ENCODE assay signal across 9 mouse cellular contexts in genomic region chr7:130552780-130553179, GRCm38 (mm10). TPM values are rescaled to one million over a fixed set of nuclear protein-coding genes. Genes with fewer than 3 reads are reported as not detected.
DNase-seq lines count a peak whose midpoint lies in the region; ATAC-seq and TF ChIP-seq lines count a peak whose summit lies in the region.
"Had no signal": no experiment of that assay in that cellular context is flagged by ENCODE, and none has a peak within 500 bp of the region (broad histone marks: within the 10 kb centered on the region; RNA-seq: fewer than 3 reads in every experiment).

No protein-coding gene starts in this region.

- TF ChIP-seq POLR2A in thymus, adult 2 months (IDR thresholded peaks at IDR 0.05; ENCODE audit: control insufficient read depth, extremely low read depth, insufficient read depth, low read length, poor library complexity), result no peak

- H3K9me3 ChIP-seq in forebrain, embryonic 13.5 days (replicated peaks), result no peaks in the 10 kb centered on the region
- H3K9me3 ChIP-seq in forebrain, embryonic 15.5 days, result no peaks in the 10 kb centered on the region
- no peaks in the 10 kb centered on the region for H3K9me3 ChIP-seq in midbrain, postnatal 0 days (ENCODE audit: low read length)
- no peaks in the 10 kb centered on the region for H3K9me3 ChIP-seq in midbrain, embryonic 15.5 days
- H3K9me3 ChIP-seq in heart, embryonic 12.5 days (replicated peaks), result 0 out of 2 replicates have a peak, but pooled peaks cover 3% of the 10 kb centered on the region
- H3K9me3 ChIP-seq: limb, embryonic 12.5 days had no signal

- 0 out of 2 replicates have a peak, but pooled peaks cover 3% of the 10 kb centered on the region for H3K27me3 ChIP-seq in forebrain, embryonic 13.5 days
- H3K27me3 ChIP-seq in forebrain, embryonic 15.5 days, result no peaks in the 10 kb centered on the region
- no peaks in the 10 kb centered on the region for H3K27me3 ChIP-seq in midbrain, postnatal 0 days (ENCODE audit: insufficient read depth, low read length)
- no peaks in the 10 kb centered on the region for H3K27me3 ChIP-seq in midbrain, embryonic 15.5 days (replicated peaks)
- H3K27me3 ChIP-seq in heart, embryonic 12.5 days (replicated peaks), result no peaks in the 10 kb centered on the region
- no peaks in the 10 kb centered on the region for H3K27me3 ChIP-seq in thymus, adult 2 months (ENCODE audit: control insufficient read depth, insufficient read depth, low read length)
- H3K27me3 ChIP-seq: limb, embryonic 12.5 days had no signal

- no peak overlapping the region for H3K4me2 ChIP-seq in forebrain, embryonic 13.5 days
- H3K4me2 ChIP-seq in forebrain, embryonic 15.5 days (replicated peaks), result no peak overlapping the region
- H3K4me2 ChIP-seq in midbrain, postnatal 0 days (ENCODE audit: low read depth, low read length, poor library complexity, severe bottlenecking), result no peak overlapping the region
- no peak overlapping the region for H3K4me2 ChIP-seq in midbrain, embryonic 15.5 days
- no peak overlapping the region for H3K4me2 ChIP-seq in heart, embryonic 12.5 days
- H3K4me2 ChIP-seq: limb, embryonic 12.5 days had no signal

- H3K4me3 ChIP-seq in forebrain, embryonic 13.5 days, result no peak overlapping the region
- H3K4me3 ChIP-seq in forebrain, embryonic 15.5 days, result no peak overlapping the region
- no peak overlapping the region for H3K4me3 ChIP-seq in midbrain, postnatal 0 days (ENCODE audit: low read depth, low read length)
- no peak overlapping the region for H3K4me3 ChIP-seq in midbrain, embryonic 15.5 days
- H3K4me3 ChIP-seq in heart, embryonic 12.5 days, result no peak overlapping the region
- H3K4me3 ChIP-seq in thymus, adult 2 months (ENCODE audit: control insufficient read depth, insufficient read depth, low read length), result no peak overlapping the region
- H3K4me3 ChIP-seq: limb, embryonic 12.5 days had no signal

- H3K27ac ChIP-seq in forebrain, embryonic 13.5 days, result peak overlapping the region; percentile 22; the same call in 1 of the 2 replicates
- H3K27ac ChIP-seq in forebrain, embryonic 15.5 days (replicated peaks), result no peak overlapping the region
- no peak overlapping the region for H3K27ac ChIP-seq in midbrain, postnatal 0 days (ENCODE audit: low read depth, low read length)
- no peak overlapping the region for H3K27ac ChIP-seq in midbrain, embryonic 15.5 days
- H3K27ac ChIP-seq in heart, embryonic 12.5 days (ENCODE audit: poor library complexity, severe bottlenecking), result no peak overlapping the region
- H3K27ac ChIP-seq in thymus, adult 2 months (ENCODE audit: control insufficient read depth, insufficient read depth, low read length), result no peak overlapping the region
- H3K27ac ChIP-seq: limb, embryonic 12.5 days had no signal

- TF ChIP-seq CTCF in midbrain, postnatal 0 days (IDR thresholded peaks at IDR 0.05), result no peak
- TF ChIP-seq CTCF in thymus, adult 2 months (IDR thresholded peaks at IDR 0.05; ENCODE audit: borderline replicate concordance, control insufficient read depth, extremely low read depth, insufficient read depth, low read length, poor library complexity), result no peak

- H3K9ac ChIP-seq in forebrain, embryonic 13.5 days, result no peak overlapping the region
- no peak overlapping the region for H3K9ac ChIP-seq in forebrain, embryonic 15.5 days (replicated peaks)
- no peak overlapping the region for H3K9ac ChIP-seq in midbrain, postnatal 0 days (replicated peaks; ENCODE audit: low read length, poor library complexity, severe bottlenecking)
- H3K9ac ChIP-seq in midbrain, embryonic 15.5 days, result no peak overlapping the region
- H3K9ac ChIP-seq in heart, embryonic 12.5 days, result 0 out of 2 replicates have a peak overlapping the region, but pooled peaks have one; percentile 30
- H3K9ac ChIP-seq: limb, embryonic 12.5 days had no signal

- no peaks in the 10 kb centered on the region for H3K36me3 ChIP-seq in forebrain, embryonic 13.5 days (ENCODE audit: poor library complexity, severe bottlenecking)
- no peaks in the 10 kb centered on the region for H3K36me3 ChIP-seq in forebrain, embryonic 15.5 days
- H3K36me3 ChIP-seq in midbrain, postnatal 0 days (ENCODE audit: insufficient read depth, low read length), result no peaks in the 10 kb centered on the region
- no peaks in the 10 kb centered on the region for H3K36me3 ChIP-seq in midbrain, embryonic 15.5 days (replicated peaks)
- no peaks in the 10 kb centered on the region for H3K36me3 ChIP-seq in heart, embryonic 12.5 days
- H3K36me3 ChIP-seq in thymus, adult 2 months (ENCODE audit: control insufficient read depth, insufficient read depth, low read length), result no peaks in the 10 kb centered on the region
- H3K36me3 ChIP-seq: limb, embryonic 12.5 days had no signal

- WGBS in forebrain, embryonic 13.5 days, result 46% methylated on average over 5 of the region's 5 CpGs
- WGBS in forebrain, embryonic 15.5 days, result 50% methylated on average over 5 of the region's 5 CpGs
- WGBS in midbrain, postnatal 0 days, result 69% methylated on average over 5 of the region's 5 CpGs
- WGBS in midbrain, embryonic 15.5 days, result 60% methylated on average over 5 of the region's 5 CpGs
- WGBS in heart, embryonic 12.5 days, result 50% methylated on average over 5 of the region's 5 CpGs
- WGBS in thymus, adult 2 months, result 79% methylated on average over 5 of the region's 5 CpGs

- DNase-seq in midbrain, postnatal 0 days (ENCODE audit: low spot score), result peak; percentile 21
- peak; percentile 93 for DNase-seq in skeletal muscle tissue, adult 2 months (ENCODE audit: low read depth, low spot score)
- DNase-seq in urinary bladder, postnatal 36 days (ENCODE audit: low spot score in 2 of 2), result no peak
- no peak for DNase-seq in thymus, adult 2 months

- H3K4me1 ChIP-seq in forebrain, embryonic 13.5 days, result peaks cover 19% of the 10 kb centered on the region
- peaks cover 19% of the 10 kb centered on the region; the same call in 1 of the 2 replicates for H3K4me1 ChIP-seq in forebrain, embryonic 15.5 days
- H3K4me1 ChIP-seq in midbrain, postnatal 0 days (ENCODE audit: insufficient read depth, low read length), result no peaks in the 10 kb centered on the region
- peaks cover 4% of the 10 kb centered on the region; the same call in 1 of the 2 replicates for H3K4me1 ChIP-seq in midbrain, embryonic 15.5 days
- H3K4me1 ChIP-seq in heart, embryonic 12.5 days (replicated peaks), result peaks cover 6% of the 10 kb centered on the region; the same call in 1 of the 2 replicates
- no peaks in the 10 kb centered on the region for H3K4me1 ChIP-seq in thymus, adult 2 months (replicated peaks; ENCODE audit: control insufficient read depth, insufficient read depth, low read length)

- ATAC-seq in forebrain, embryonic 13.5 days, result no peak
- ATAC-seq in forebrain, embryonic 15.5 days (replicated peaks), result no peak
- no peak for ATAC-seq in midbrain, postnatal 0 days (ENCODE audit: low FRiP score)
- ATAC-seq in midbrain, embryonic 15.5 days (replicated peaks), result no peak
- ATAC-seq in heart, embryonic 12.5 days (ENCODE audit: insufficient number of reproducible peaks, low FRiP score), result no peak

RNA-seq across cellular contexts. Expression of gene Nsmce4a, which starts 20.1 kb away (rescaled TPM):
- 161 and 166 TPM in 2 replicates for polyA plus RNA-seq in forebrain, embryonic 13.5 days (2015; fragmentation: Nextera tagmentation; extraction: Ambion mirVana)
- 108 and 113 TPM in 2 replicates for polyA plus RNA-seq in forebrain, embryonic 15.5 days (2015; fragmentation: Nextera tagmentation; extraction: Ambion mirVana)
- 38.7 and 46.1 TPM in 2 replicates for total RNA-seq in midbrain, postnatal 0 days (2014; rRNA removed)
- 67.7 and 67.9 TPM in 2 replicates for polyA plus RNA-seq in midbrain, postnatal 0 days (2015; fragmentation: Nextera tagmentation; extraction: Ambion mirVana)
- polyA plus RNA-seq in midbrain, embryonic 15.5 days (2015; fragmentation: Nextera tagmentation; extraction: Ambion mirVana), result 79.4 and 83.9 TPM in 2 replicates
- polyA plus RNA-seq in heart, embryonic 12.5 days (2016; fragmentation: Nextera tagmentation; extraction: Ambion mirVana), result 138 and 142 TPM in 2 replicates
- polyA plus RNA-seq in thymus, adult 2 months (2012; rRNA removed), result 72.1 and 110 TPM in 2 replicates

RNA-seq across cellular contexts. Expression of gene Tacc2, which starts 24.5 kb away (rescaled TPM):
- polyA plus RNA-seq in forebrain, embryonic 13.5 days (2015; fragmentation: Nextera tagmentation; extraction: Ambion mirVana), result 45.0 and 45.2 TPM in 2 replicates
- polyA plus RNA-seq in forebrain, embryonic 15.5 days (2015; fragmentation: Nextera tagmentation; extraction: Ambion mirVana), result 53.5 and 56.5 TPM in 2 replicates
- 49.9 and 54.8 TPM in 2 replicates for total RNA-seq in midbrain, postnatal 0 days (2014; rRNA removed)
- 52.4 and 55.9 TPM in 2 replicates for polyA plus RNA-seq in midbrain, postnatal 0 days (2015; fragmentation: Nextera tagmentation; extraction: Ambion mirVana)
- polyA plus RNA-seq in midbrain, embryonic 15.5 days (2015; fragmentation: Nextera tagmentation; extraction: Ambion mirVana), result 68.7 TPM in 2 replicates
- polyA plus RNA-seq in heart, embryonic 12.5 days (2016; fragmentation: Nextera tagmentation; extraction: Ambion mirVana), result 53.7 and 58.6 TPM in 2 replicates
- polyA plus RNA-seq in thymus, adult 2 months (2012; rRNA removed), result 31.9 and 41.1 TPM in 2 replicates

RNA-seq across cellular contexts. Expression of gene Ate1, which starts 32.6 kb away (rescaled TPM):
- 82.0 and 82.9 TPM in 2 replicates for polyA plus RNA-seq in forebrain, embryonic 13.5 days (2015; fragmentation: Nextera tagmentation; extraction: Ambion mirVana)
- polyA plus RNA-seq in forebrain, embryonic 15.5 days (2015; fragmentation: Nextera tagmentation; extraction: Ambion mirVana), result 87.5 and 96.2 TPM in 2 replicates
- total RNA-seq in midbrain, postnatal 0 days (2014; rRNA removed), result 47.4 and 60.5 TPM in 2 replicates
- 101 and 129 TPM in 2 replicates for polyA plus RNA-seq in midbrain, postnatal 0 days (2015; fragmentation: Nextera tagmentation; extraction: Ambion mirVana)
- polyA plus RNA-seq in midbrain, embryonic 15.5 days (2015; fragmentation: Nextera tagmentation; extraction: Ambion mirVana), result 111 and 117 TPM in 2 replicates
- 62.8 and 63.3 TPM in 2 replicates for polyA plus RNA-seq in heart, embryonic 12.5 days (2016; fragmentation: Nextera tagmentation; extraction: Ambion mirVana)
- polyA plus RNA-seq in thymus, adult 2 months (2012; rRNA removed), result 6.5 and 9.0 TPM in 2 replicates

Comparison
In these comparisons a context has a peak if more than half of its experiments do, and no peak if none do; other contexts are left out.
1. DNase-seq: peak in midbrain, postnatal 0 days (single experiment) and skeletal muscle tissue, adult 2 months (single experiment); none in urinary bladder, postnatal 36 days (0 of 2) and thymus, adult 2 months (single experiment).